Comparison of ENCODE assay signal across 19 mouse cellular contexts in the genomic region with DNA sequence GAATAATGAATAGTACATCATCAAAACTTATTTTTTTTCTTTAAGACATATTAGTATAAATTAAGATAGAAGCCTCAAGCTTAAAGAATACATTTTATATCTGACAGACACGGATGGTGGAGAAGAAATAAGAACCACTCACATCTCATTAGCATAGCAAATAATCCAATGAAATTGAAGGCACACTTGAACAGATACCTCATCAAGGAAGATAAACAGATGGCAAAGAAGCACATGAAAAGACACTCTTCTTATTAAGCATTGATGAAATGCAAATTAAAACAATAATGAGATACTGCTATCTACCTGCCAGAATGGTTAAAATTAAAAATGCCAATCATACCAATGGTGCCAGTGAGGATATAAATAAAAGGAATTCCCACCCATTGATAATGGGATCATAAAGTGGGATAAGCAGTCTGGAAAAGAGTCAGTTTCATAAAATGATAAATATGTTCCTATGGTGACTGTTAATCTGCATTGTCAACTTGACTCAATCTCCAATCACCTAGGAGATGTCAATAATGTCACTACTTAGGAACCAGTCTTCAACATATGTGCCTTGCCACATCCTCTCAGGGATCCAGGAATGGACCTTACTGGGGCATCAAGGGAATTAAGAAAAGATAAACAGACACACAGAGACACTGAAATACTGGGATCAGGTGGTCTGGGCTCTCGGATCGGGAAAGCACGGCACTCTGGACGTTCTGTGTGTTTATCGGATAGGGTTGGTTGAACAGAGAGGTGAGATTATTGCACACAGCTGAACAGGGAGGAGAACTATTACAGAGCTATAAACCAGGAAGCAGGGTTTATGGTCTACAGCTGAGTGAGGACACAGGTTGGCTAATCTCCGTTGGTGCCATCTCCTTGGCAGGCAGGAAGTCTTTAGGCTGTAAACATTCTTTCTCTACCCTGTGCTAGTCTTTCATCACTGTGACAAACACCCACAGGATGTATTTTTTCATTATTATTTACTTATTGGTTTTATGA. TPM values are rescaled to one million over a fixed set of nuclear protein-coding genes. Genes with fewer than 3 reads are reported as not detected.
A peak's percentile ranks its signal among the peaks of the same experiment; 100 is the strongest.
DNase-seq lines count a peak whose midpoint lies in the region; ATAC-seq and TF ChIP-seq lines count a peak whose summit lies in the region.
"Had no signal": no experiment of that assay in that cellular context is flagged by ENCODE, and none has a peak within 500 bp of the region (broad histone marks: within the 10 kb centered on the region; RNA-seq: fewer than 3 reads in every experiment).

No protein-coding gene starts in this region.

- H3K4me3 ChIP-seq in forebrain, embryonic 12.5 days (replicated peaks) = no peak overlapping the region
- no peak overlapping the region for H3K4me3 ChIP-seq in forebrain, embryonic 11.5 days (ENCODE audit: low read depth, low read length)
- peak overlapping the region; percentile 32; the same call in 1 of the 2 replicates for H3K4me3 ChIP-seq in testis, adult 2 months (ENCODE audit: control insufficient read depth, low read depth, low read length)
- no peak overlapping the region for H3K4me3 ChIP-seq in midbrain, embryonic 12.5 days
- H3K4me3 ChIP-seq: embryonic facial prominence, embryonic 12.5 days; gastrocnemius, adult 2 months; limb, embryonic 15.5 days; myocyte had no signal

- WGBS in forebrain, embryonic 12.5 days = 84% methylated on average over 7 of the region's 7 CpGs
- WGBS in forebrain, embryonic 11.5 days = 89% methylated on average over 7 of the region's 7 CpGs
- WGBS in midbrain, embryonic 12.5 days = 76% methylated on average over 7 of the region's 7 CpGs

- H3K27ac ChIP-seq in forebrain, embryonic 12.5 days = peak overlapping the region; percentile 42; the same call in 1 of the 2 replicates
- H3K27ac ChIP-seq in forebrain, embryonic 11.5 days (ENCODE audit: low read depth, low read length) = no peak overlapping the region
- H3K27ac ChIP-seq in testis, adult 2 months (ENCODE audit: control insufficient read depth, insufficient read depth, low read depth, low read length) = no peak overlapping the region
- H3K27ac ChIP-seq in midbrain, embryonic 12.5 days (replicated peaks) = no peak overlapping the region
- H3K27ac ChIP-seq: embryonic facial prominence, embryonic 12.5 days; gastrocnemius, adult 2 months; limb, embryonic 15.5 days had no signal

- intact Hi-C loops in heart, postnatal 36 days (cut with DNase I) = no loop called here

- no peaks in the 10 kb centered on the region for H3K9me3 ChIP-seq in forebrain, embryonic 12.5 days
- H3K9me3 ChIP-seq in forebrain, embryonic 11.5 days (ENCODE audit: control insufficient read depth, low read length) = no peaks in the 10 kb centered on the region
- H3K9me3 ChIP-seq in midbrain, embryonic 12.5 days = no peaks in the 10 kb centered on the region
- H3K9me3 ChIP-seq: embryonic facial prominence, embryonic 12.5 days; limb, embryonic 15.5 days had no signal

- no peak for TF ChIP-seq CTCF in testis, adult 2 months (IDR thresholded peaks at IDR 0.05; ENCODE audit: control insufficient read depth, insufficient read depth, insufficient replicate concordance, low read depth, low read length)

- H3K9ac ChIP-seq in forebrain, embryonic 12.5 days = no peak overlapping the region
- H3K9ac ChIP-seq in forebrain, embryonic 11.5 days (ENCODE audit: low read length) = no peak overlapping the region
- no peak overlapping the region for H3K9ac ChIP-seq in midbrain, embryonic 12.5 days (replicated peaks)
- H3K9ac ChIP-seq: embryonic facial prominence, embryonic 12.5 days; limb, embryonic 15.5 days had no signal

- H3K4me2 ChIP-seq in forebrain, embryonic 12.5 days = no peak overlapping the region
- no peak overlapping the region for H3K4me2 ChIP-seq in forebrain, embryonic 11.5 days (ENCODE audit: low read depth, low read length, severe bottlenecking)
- no peak overlapping the region for H3K4me2 ChIP-seq in midbrain, embryonic 12.5 days (replicated peaks)
- H3K4me2 ChIP-seq: embryonic facial prominence, embryonic 12.5 days; limb, embryonic 15.5 days had no signal

- ATAC-seq in forebrain, embryonic 12.5 days (ENCODE audit: low FRiP score) = no peak; the same call in none of the 2 replicates
- no peak for ATAC-seq in forebrain, embryonic 11.5 days (replicated peaks; ENCODE audit: low FRiP score)
- 0 out of 2 replicates have a peak, but pooled peaks have one; percentile 34 for ATAC-seq in midbrain, embryonic 12.5 days (ENCODE audit: low FRiP score, low read depth)
- ATAC-seq in megakaryocyte-erythroid progenitor cell, adult 5-6 weeks (replicated peaks; ENCODE audit: low FRiP score, low TSS enrichment, poor library complexity, severe bottlenecking) = no peak

- H3K36me3 ChIP-seq in forebrain, embryonic 12.5 days (replicated peaks) = no peaks in the 10 kb centered on the region
- H3K36me3 ChIP-seq in forebrain, embryonic 11.5 days (ENCODE audit: control insufficient read depth, insufficient read depth, low read length) = no peaks in the 10 kb centered on the region
- H3K36me3 ChIP-seq in testis, adult 2 months (ENCODE audit: control insufficient read depth, insufficient read depth, low read length) = no peaks in the 10 kb centered on the region
- H3K36me3 ChIP-seq in midbrain, embryonic 12.5 days = no peaks in the 10 kb centered on the region
- H3K36me3 ChIP-seq: embryonic facial prominence, embryonic 12.5 days; limb, embryonic 15.5 days had no signal

- H3K27me3 ChIP-seq in forebrain, embryonic 12.5 days = no peaks in the 10 kb centered on the region
- no peaks in the 10 kb centered on the region for H3K27me3 ChIP-seq in forebrain, embryonic 11.5 days (ENCODE audit: control insufficient read depth, insufficient read depth, low read length)
- no peaks in the 10 kb centered on the region for H3K27me3 ChIP-seq in testis, adult 2 months (ENCODE audit: control insufficient read depth, insufficient read depth, low read length)
- no peaks in the 10 kb centered on the region for H3K27me3 ChIP-seq in midbrain, embryonic 12.5 days
- H3K27me3 ChIP-seq: embryonic facial prominence, embryonic 12.5 days; limb, embryonic 15.5 days had no signal

- TF ChIP-seq POLR2A in testis, adult 2 months (IDR thresholded peaks at IDR 0.05; ENCODE audit: control insufficient read depth, low read depth, low read length) = no peak

- H3K4me1 ChIP-seq in forebrain, embryonic 12.5 days = no peaks in the 10 kb centered on the region
- H3K4me1 ChIP-seq in forebrain, embryonic 11.5 days (replicated peaks; ENCODE audit: control insufficient read depth, insufficient read depth, low read length) = no peaks in the 10 kb centered on the region
- H3K4me1 ChIP-seq in testis, adult 2 months (ENCODE audit: control insufficient read depth, insufficient read depth, low read length) = no peaks in the 10 kb centered on the region
- no peaks in the 10 kb centered on the region for H3K4me1 ChIP-seq in midbrain, embryonic 12.5 days
- H3K4me1 ChIP-seq: embryonic facial prominence, embryonic 12.5 days; limb, embryonic 15.5 days had no signal

- DNase-seq in forebrain, embryonic 11.5 days (ENCODE audit: low spot score) = no peak
- DNase-seq in testis, postnatal 10 days (ENCODE audit: low spot score) = no peak
- DNase-seq in heart, postnatal 36 days = no peak
- no peak for DNase-seq in adrenal gland, postnatal 4 days (ENCODE audit: low spot score in 2 of 2)
- DNase-seq: adrenal gland, postnatal 14 days; cerebellum, postnatal 14 days; gastrocnemius, adult 2 months; kidney, postnatal 14 days; lung, adult 2 months; lung, postnatal 4 days; right cerebral cortex, postnatal 4 days; thymus, postnatal 14 days had no signal

RNA-seq across cellular contexts. Expression of a gene that starts 12.2 kb away (rescaled TPM):
- polyA plus RNA-seq in forebrain, embryonic 12.5 days (2016; fragmentation: Nextera tagmentation; extraction: Ambion mirVana) = 48.5 and 51.2 TPM in 2 replicates
- 34.0 and 39.0 TPM in 2 replicates for polyA plus RNA-seq in forebrain, embryonic 11.5 days (2014; fragmentation: Nextera tagmentation; extraction: Ambion mirVana)
- polyA plus RNA-seq in testis, adult 2 months (2012; rRNA removed) = 3.7 and 4.5 TPM in 2 replicates
- 57.0 and 61.9 TPM in 2 replicates for polyA plus RNA-seq in midbrain, embryonic 12.5 days (2016; fragmentation: Nextera tagmentation; extraction: Ambion mirVana)
- 1.9 and 2.5 TPM in 2 replicates for total RNA-seq in megakaryocyte-erythroid progenitor cell, adult 5-6 weeks (2014; fragmentation: Nextera tagmentation)
- total RNA-seq in megakaryocyte-erythroid progenitor cell, adult 5-6 weeks (2017) = 1.4 and 5.2 TPM in 2 replicates
- 10 to 100 TPM; 14.5 to 21.3 TPM for total RNA-seq in heart, postnatal 36 days (2021)
- 10 to 100 TPM; 17.1 to 20.7 TPM for total RNA-seq in adrenal gland, postnatal 4 days (2021)
